Mouse (Mus musculus) left cerebral cortex, adult 6 months (tissue): Measurements from ENCODE around the gene Tas1r1. TPM values are rescaled to one million over a fixed set of nuclear protein-coding genes. Genes with fewer than 3 reads are reported as not detected.

Experiments
- long read RNA-seq, 2 experiments: library from polyadenylated mRNA; unstranded; transcript quantifications; one replicate each; pipeline ENCODE4 v2.0.0; 2019 to 2020
- polyA plus RNA-seq: library from polyadenylated mRNA; unstranded; fragments of <200 nt; fragmentation: Nextera tagmentation; gene quantifications from 2 replicates; pipeline ENCODE4 v1.2.3, GENCODE M21; 2021

The Tas1r1 gene
- polyA plus RNA-seq, result 0.11 and 0.15 TPM in 2 replicates
- long read RNA-seq, experiment 1, result 0 reads
- long read RNA-seq, experiment 2, result 0 reads

GRCm38 (mm10) chr4:152038225-152038984 is at the start of gene Tas1r1:
Gene Tas1r1, minus strand, starts transcription at chr4:152038568.

DNA sequence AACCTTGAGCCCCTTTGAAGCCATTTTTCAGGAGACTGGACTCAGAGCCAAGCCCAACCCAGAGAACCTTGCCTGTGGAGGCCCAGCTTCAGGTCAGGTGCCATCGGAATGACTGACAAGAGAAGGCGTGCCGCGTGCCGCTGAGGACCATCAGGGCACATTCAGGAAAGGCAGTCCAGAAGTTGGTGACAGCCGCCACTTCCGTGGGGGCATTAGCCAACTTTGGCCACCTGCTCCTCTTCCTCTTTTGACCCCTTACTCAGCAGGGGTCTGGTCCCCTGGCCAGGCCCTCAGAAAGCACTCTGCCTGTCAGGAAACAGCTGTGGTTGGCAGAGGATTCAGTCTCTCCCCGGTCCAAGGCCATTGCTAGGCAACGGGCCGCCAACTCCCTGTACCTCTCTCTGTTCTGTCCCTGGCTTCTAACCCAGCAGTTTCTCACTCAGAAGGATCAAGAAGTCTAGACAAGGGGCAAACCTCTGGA is 33.8 kb upstream of the Tas1r1 start, which contains the start of gene Plekhg5:
Gene Plekhg5 (plus strand): TSS at position 378 of the 481 bp plus-strand sequence.

DNA sequence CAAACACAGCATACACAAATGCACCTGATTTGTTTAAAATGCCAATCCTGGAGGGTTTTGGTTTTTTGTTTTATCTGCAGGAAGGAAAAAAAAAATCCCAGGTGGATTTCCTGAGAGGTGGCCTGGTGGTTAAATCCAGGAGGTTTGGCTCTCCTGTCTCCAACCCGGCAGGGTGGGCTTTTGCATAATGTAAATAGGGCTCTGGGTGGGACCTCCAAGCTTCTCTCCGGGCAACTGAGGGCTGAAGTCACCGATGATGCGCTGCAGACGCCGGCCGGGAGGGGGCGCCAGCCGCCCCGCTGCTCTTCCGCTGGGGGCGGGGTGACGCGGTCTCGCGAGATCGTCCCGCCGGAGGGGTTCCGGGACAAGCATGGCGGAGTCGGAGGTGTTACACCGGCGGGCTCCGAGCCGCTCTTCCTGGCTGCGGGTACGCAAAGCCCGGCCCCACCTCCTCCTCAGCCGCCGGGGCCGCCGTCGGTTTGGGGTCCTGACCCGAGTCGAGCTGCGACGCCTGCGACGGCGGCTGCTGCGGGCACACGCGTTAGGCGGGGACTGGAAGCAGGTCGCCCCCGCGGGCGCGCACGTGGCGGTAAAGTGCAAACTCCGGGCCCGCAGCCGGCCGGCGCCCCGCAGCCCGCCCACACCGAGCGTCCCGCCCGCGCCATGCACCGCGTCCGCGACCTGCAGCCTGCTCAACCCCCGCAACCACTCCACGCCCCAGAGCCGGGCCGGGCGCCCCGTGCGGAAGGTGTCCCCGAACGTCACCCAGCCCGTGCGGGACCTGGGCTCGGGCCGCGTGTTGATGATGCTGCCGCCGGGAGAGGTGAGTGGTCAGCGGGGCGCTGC is 840 bp upstream of the Tas1r1 start, which contains the start of gene Nol9:
Gene Nol9 (plus strand): TSS at position 337 of the 846 bp plus-strand sequence.

GRCm38 (mm10) chr4:152027524-152027923 is 10.8 kb downstream of the Tas1r1 start, which contains the start of gene Zbtb48:
Gene Zbtb48, minus strand, starts transcription at chr4:152027671.

GRCm38 (mm10) chr4:152008622-152009075 is 29.7 kb downstream of the Tas1r1 start, which contains the start of gene Klhl21:
Gene Klhl21, plus strand, starts transcription at chr4:152008803.

DNA sequence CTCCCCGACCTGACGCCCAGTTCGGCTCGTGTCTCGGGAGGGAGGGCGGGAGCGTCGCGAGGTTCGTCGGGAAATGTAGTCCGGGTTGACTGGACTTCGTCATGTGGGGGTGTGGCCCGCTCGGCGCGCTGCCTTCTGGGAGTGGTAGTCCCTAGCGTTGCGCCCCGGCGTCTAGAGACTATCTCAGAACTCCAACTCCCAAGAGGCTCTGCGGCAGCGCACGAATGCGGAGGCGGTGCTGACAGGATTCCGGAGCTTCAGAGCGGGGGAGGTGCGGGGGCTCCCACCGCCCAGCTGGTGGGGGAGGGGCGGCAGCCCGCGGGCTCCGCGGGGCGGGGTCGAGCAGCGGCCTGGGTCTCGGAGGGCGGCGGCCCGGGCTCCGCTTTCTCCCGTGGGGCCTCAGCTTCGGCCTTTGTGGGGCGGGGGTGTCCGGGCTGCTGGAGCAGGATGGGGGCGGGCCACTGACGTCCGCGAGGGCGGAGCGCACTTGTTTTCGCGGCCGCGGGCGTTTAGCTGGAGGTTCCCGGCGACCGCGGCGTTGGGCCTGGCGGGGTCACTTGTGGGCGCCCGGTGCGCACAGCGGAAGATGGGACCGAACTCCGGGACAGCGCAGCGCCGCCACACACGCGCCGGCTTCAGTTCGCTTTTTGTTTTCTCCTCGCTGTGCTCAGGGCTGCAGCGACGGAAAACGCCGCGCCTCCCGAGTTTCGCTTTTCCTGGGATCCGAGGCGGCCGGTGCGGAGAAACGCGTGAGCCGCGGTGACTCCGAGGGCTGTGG is 42.0 kb downstream of the Tas1r1 start, which contains the start of gene Phf13:
Gene Phf13 (minus strand): TSS at position 86 of the 778 bp plus-strand sequence.

DNA sequence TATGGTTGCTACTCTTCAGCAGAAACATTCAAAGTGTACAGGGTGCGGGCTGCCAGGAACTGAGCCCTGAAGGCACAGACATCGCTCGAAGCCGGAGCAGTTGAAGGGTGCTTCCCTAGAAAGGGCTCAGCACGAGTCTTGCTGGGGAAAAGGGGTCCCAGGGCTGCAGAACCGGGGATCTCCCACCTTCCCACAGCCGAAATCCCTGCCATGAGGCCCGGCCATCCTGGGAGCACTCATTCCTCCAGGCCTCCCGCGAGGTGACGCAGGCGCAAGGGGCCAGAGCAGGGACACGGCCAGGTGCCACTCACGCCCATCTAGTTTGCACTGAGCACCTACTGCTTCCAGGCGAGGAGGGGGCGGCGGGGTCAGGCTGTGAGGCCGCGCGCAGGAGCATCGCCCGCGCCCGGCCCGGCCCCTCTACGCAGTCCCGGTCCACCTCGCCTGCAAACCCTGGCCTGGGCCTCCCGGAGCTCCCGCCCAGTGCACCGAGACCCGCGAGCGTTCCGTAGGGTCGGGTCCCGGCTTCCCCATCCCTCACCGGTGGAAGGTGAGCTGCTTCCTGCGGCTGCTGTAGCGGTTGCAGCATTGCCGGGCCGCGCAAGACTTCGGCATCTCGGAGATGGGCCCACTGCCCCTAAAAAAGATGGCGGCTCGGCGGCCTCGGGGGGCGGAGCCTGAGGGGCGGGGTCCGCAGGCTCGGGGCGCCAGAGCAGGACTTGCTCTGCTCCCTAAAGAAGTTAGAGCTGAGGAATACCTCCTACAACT is 49.8 kb downstream of the Tas1r1 start, which contains the start of gene Thap3:
Gene Thap3 (minus strand): TSS at position 656 of the 768 bp plus-strand sequence.

Other genes starting within 250 kb of the Tas1r1 start
- gene Camta1, start 176.7 kb downstream of the Tas1r1 start, polyA plus RNA-seq, result 121 and 188 TPM in 2 replicates
- gene Dnajc11, start 104.9 kb downstream of the Tas1r1 start, polyA plus RNA-seq, result 31.5 and 39.2 TPM in 2 replicates
- gene Thap3, start 49.6 kb downstream of the Tas1r1 start, polyA plus RNA-seq, result 18.2 and 24.9 TPM in 2 replicates
- 5.4 and 8.9 TPM in 2 replicates for gene Phf13, start 42.3 kb downstream of the Tas1r1 start, polyA plus RNA-seq
- 4.2 and 9.0 TPM in 2 replicates for gene Klhl21, start 29.8 kb downstream of the Tas1r1 start, polyA plus RNA-seq
- gene Zbtb48, start 10.9 kb downstream of the Tas1r1 start, polyA plus RNA-seq, result 6.2 and 6.5 TPM in 2 replicates
- 5.2 and 9.1 TPM in 2 replicates for gene Nol9, start 753 bp upstream of the Tas1r1 start, polyA plus RNA-seq
- 10.1 and 17.7 TPM in 2 replicates for gene Plekhg5, start 33.9 kb upstream of the Tas1r1 start, polyA plus RNA-seq
- 0.10 and 0.37 TPM in 2 replicates for gene Tnfrsf25, start 77.4 kb upstream of the Tas1r1 start, polyA plus RNA-seq
- gene Espn, start 113.8 kb upstream of the Tas1r1 start, polyA plus RNA-seq, result 0.93 and 2.0 TPM in 2 replicates
- gene Hes2, start 120.3 kb upstream of the Tas1r1 start, polyA plus RNA-seq, result not detected in 2 replicates
- 310 and 366 TPM in 2 replicates for gene Acot7, start 139.6 kb upstream of the Tas1r1 start, polyA plus RNA-seq
- 2.4 and 6.7 TPM in 2 replicates for gene Gpr153, start 235.7 kb upstream of the Tas1r1 start, polyA plus RNA-seq